Mouse (Mus musculus): Measurements from ENCODE around the gene Gabpb2. TPM values are rescaled to one million over a fixed set of nuclear protein-coding genes. Genes with fewer than 3 reads are reported as not detected.

The Gabpb2 gene
- polyA plus RNA-seq, 1 experiment from 2014 or later, result 7.9 TPM

DNA sequence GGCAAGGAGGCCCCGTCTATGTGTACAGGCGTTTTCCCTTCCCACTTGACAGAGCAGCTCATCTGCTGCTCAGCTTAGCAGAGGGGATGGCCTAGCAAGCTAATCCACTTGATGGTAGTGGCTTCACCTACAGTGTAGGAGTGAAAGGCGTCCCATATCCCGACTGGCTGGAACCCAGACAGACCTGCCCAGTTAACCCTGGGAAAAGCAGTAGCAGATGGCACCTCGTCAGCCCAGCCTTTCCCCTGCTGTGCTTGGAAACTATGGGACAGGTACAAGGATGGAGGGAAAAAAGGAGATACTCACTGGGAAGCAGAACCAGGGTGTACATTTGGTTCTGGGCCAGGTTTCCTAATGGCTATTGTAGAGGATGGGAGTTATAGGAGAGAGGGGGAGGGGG lies 32.6 kb upstream of the Gabpb2 start:
- H3K9me3 ChIP-seq (ENCODE audit: control insufficient read depth, low read length), result no peaks in the 10 kb centered on the region
- H3K4me3 ChIP-seq (ENCODE audit: control insufficient read depth in 1 of 2, insufficient read depth in 1 of 2, low read depth in 1 of 2, low read length in 2 of 2), result no peak overlapping the region
- no peak overlapping the region for H3K9ac ChIP-seq (ENCODE audit: low read length)
- H3K27me3 ChIP-seq (ENCODE audit: control insufficient read depth, insufficient read depth, low read length), result no peaks in the 10 kb centered on the region
- H3K27ac ChIP-seq (replicated peaks in 1 of 2; ENCODE audit: control insufficient read depth in 1 of 2, insufficient read depth in 1 of 2, low read depth in 2 of 2, low read length in 2 of 2), result no peak overlapping the region
- no peak overlapping the region for H3K4me2 ChIP-seq (ENCODE audit: low read length)
- no peak for ATAC-seq (ENCODE audit: insufficient number of reproducible peaks, insufficient read depth, low FRiP score, low read depth)
- H3K36me3 ChIP-seq (ENCODE audit: control insufficient read depth, insufficient read depth, low read length), result peaks cover 37% of the 10 kb centered on the region
- no peaks in the 10 kb centered on the region for H3K4me1 ChIP-seq (ENCODE audit: control insufficient read depth in 2 of 2, insufficient read depth in 2 of 2, low read length in 2 of 2)
- 72% methylated on average over 5 of the region's 5 CpGs for WGBS

DNA sequence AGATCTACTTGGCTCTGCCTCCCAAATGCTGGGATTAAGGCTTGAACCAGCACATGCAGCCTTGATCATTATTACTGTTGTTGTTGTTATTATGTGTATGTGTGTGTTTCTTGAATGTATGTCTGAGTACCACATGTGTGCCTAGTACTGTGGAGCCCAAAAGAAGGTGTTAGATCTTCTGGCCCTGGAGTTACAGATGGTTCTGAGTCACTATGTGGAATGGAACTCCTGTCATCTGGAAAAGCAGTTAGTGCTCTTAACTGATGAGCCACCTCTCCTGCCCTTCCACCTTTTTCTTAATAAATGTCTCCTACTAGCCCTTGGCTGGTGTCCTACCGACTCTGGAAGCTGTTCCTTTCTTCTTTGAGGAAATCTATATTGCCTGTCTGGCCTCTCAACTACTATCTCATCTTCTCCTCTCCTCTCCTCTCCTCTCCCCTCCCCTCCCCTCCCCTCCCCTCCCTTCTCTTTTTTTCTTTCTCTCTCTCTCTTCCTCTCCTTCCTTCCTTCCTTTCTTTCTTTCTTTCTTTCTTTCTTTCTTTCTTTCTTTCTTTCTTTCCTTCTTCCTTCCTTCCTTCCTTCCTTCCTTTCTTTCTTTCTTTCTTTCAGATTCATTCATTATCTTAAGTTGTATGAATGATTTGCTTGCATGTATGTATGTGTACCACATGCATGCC lies 30.1 kb upstream of the Gabpb2 start:
- H3K9me3 ChIP-seq (ENCODE audit: control insufficient read depth, low read length), result no peaks in the 10 kb centered on the region
- no peak for ATAC-seq (ENCODE audit: insufficient number of reproducible peaks, insufficient read depth, low FRiP score, low read depth)
- H3K27ac ChIP-seq (replicated peaks in 1 of 2; ENCODE audit: control insufficient read depth in 1 of 2, insufficient read depth in 1 of 2, low read depth in 2 of 2, low read length in 2 of 2), result no peak overlapping the region
- no peaks in the 10 kb centered on the region for H3K4me1 ChIP-seq (ENCODE audit: control insufficient read depth in 2 of 2, insufficient read depth in 2 of 2, low read length in 2 of 2)
- no peak overlapping the region for H3K9ac ChIP-seq (ENCODE audit: low read length)
- 74% methylated on average over 1 of the region's 1 CpGs for WGBS
- no peak overlapping the region for H3K4me3 ChIP-seq (ENCODE audit: control insufficient read depth in 1 of 2, insufficient read depth in 1 of 2, low read depth in 1 of 2, low read length in 2 of 2)
- peaks cover 14% of the 10 kb centered on the region for H3K36me3 ChIP-seq (ENCODE audit: control insufficient read depth, insufficient read depth, low read length)
- no peak overlapping the region for H3K4me2 ChIP-seq (ENCODE audit: low read length)
- no peaks in the 10 kb centered on the region for H3K27me3 ChIP-seq (ENCODE audit: control insufficient read depth, insufficient read depth, low read length)

DNA sequence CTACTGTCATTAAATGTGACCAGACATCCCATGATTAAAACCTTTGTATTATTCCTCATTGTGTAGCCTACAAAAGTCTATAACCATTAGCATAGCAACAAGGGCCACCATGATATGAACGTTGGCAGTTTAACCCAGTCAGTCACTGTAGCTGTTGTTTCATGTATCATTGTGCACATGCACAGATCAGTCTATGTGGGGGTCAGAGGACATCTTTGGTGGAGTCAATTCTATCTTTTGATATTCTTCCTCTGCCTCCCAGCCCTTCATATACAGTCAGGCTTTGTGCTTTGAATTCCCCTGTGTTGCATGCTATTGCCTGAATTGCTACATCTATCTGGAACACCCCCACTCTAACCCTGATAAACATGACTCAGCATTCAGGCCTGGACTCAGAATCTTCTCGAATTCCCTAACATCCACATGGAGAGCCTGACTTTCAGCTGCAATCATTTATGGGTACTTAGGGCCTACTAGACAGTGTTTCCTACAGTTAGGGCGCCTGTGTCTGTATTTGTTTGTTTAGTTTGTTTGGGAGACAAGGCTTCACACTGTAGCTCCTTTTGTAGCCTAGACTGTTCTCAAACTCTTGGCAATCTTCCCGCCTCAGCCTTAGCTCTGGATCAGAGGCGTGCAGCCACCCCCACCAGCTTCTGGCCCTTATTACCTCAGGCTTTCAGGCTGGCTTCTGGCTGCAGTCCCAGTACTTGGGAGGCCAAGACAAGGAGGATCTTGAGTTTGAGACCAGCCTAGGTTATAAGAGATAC lies 28.9 kb upstream of the Gabpb2 start:
- Histone ChIP-seq H3K27ac (replicated peaks in 1 of 2; ENCODE audit: control insufficient read depth in 1 of 2, insufficient read depth in 1 of 2, low read depth in 2 of 2, low read length in 2 of 2) (no peak overlapping the region), H3K36me3 (ENCODE audit: control insufficient read depth, insufficient read depth, low read length) (peaks cover 5% of the 10 kb centered on the region; the same call in 1 of the 2 replicates), H3K4me2 (ENCODE audit: low read length) (no peak overlapping the region), H3K4me1 (ENCODE audit: control insufficient read depth in 2 of 2, insufficient read depth in 2 of 2, low read length in 2 of 2) (no peaks in the 10 kb centered on the region; a peak in 1 of 4 replicates), H3K9ac (ENCODE audit: low read length) (no peak overlapping the region), H3K4me3 (ENCODE audit: control insufficient read depth in 1 of 2, insufficient read depth in 1 of 2, low read depth in 1 of 2, low read length in 2 of 2) (no peak overlapping the region), H3K27me3 (ENCODE audit: control insufficient read depth, insufficient read depth, low read length) (no peaks in the 10 kb centered on the region), H3K9me3 (ENCODE audit: control insufficient read depth, low read length) (no peaks in the 10 kb centered on the region)
- no peak for ATAC-seq (ENCODE audit: insufficient number of reproducible peaks, insufficient read depth, low FRiP score, low read depth)
- 74% methylated on average over 5 of the region's 5 CpGs for WGBS

DNA sequence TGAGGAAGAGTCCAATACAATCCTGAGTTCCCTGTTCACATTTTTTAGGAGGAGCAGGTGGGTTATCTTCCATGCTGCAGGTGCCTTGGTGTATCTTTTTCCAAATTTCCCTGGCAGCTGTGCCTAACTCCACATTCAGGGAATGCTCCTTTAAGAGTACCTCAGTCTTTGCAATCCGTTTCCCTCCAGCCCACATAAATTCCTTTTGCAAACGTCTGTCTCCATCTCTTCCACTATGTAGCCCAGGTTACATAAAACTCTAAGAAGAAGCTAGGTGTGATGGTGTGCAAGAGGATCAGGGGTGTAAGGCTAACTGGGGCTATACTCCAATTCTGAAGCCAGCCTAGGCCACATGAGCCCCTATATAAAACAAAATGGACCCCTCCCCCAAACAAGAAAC lies 25.4 kb upstream of the Gabpb2 start:
- no peak overlapping the region for H3K4me3 ChIP-seq (ENCODE audit: control insufficient read depth in 1 of 2, insufficient read depth in 1 of 2, low read depth in 1 of 2, low read length in 2 of 2)
- ATAC-seq (ENCODE audit: insufficient number of reproducible peaks, insufficient read depth, low FRiP score, low read depth), result no peak
- peaks cover 4% of the 10 kb centered on the region; the same call in 1 of the 2 replicates for H3K36me3 ChIP-seq (ENCODE audit: control insufficient read depth, insufficient read depth, low read length)

DNA sequence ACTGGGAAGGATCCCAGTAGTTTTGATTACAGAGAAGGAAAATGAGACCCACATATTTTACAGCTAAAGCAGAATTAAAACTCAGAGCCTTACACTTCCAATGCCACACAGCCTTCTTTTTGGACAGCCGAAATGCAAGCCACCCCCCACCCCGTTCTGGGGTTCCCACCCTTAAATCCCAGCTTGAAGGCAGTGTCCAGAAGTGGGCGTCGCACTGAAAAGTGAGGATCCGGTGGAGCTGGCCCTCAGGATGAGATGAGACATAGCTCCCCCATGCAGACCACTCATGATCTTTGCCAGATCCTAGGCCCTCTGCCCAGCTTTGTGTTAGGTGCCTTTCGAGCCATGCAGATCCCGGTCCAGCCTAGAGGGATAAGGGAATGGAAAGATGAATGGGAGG lies 23.8 kb upstream of the Gabpb2 start, which contains the start of gene Gm128:
Gm128 (minus strand) TSS at position 101 of the 400 bp plus-strand sequence.
- WGBS, result 77% methylated on average over 7 of the region's 7 CpGs

More for the DNA sequence above, 25.4 kb upstream of the Gabpb2 start:
- no peak overlapping the region for H3K9ac ChIP-seq (ENCODE audit: low read length)
- no peak overlapping the region for H3K4me2 ChIP-seq (ENCODE audit: low read length)
- no peaks in the 10 kb centered on the region for H3K9me3 ChIP-seq (ENCODE audit: control insufficient read depth, low read length)
- WGBS, result 75% methylated on average over 2 of the region's 2 CpGs
- no peaks in the 10 kb centered on the region for H3K27me3 ChIP-seq (ENCODE audit: control insufficient read depth, insufficient read depth, low read length)
- H3K4me1 ChIP-seq (ENCODE audit: control insufficient read depth in 2 of 2, insufficient read depth in 2 of 2, low read length in 2 of 2), result peaks cover 0 to 6% of the 10 kb centered on the region in 2 experiments; a peak in 1 of 4 replicates
- H3K27ac ChIP-seq (replicated peaks in 1 of 2; ENCODE audit: control insufficient read depth in 1 of 2, insufficient read depth in 1 of 2, low read depth in 2 of 2, low read length in 2 of 2), result no peak overlapping the region

DNA sequence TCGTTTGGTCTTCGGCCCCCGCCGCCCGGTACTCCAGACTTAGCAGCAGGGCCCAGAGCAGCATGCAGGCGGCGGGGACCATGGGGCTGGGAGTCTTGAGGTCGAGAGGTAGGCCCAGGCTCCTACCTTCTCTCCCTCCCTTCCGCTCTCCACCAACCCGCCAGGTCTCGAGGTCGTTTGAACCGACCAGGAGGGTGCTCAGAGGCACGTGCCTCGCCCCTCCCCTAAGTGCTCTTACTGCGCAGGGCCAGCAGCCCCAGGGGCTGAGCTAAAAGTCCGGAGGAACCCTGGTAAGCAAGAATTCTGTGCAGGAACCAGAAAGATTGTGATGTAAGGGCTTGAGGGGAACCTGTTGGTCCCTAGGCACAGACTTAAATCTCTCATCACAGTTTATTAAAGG lies 23.2 kb upstream of the Gabpb2 start:
- Histone ChIP-seq H3K4me1 (ENCODE audit: control insufficient read depth in 2 of 2, insufficient read depth in 2 of 2, low read length in 2 of 2) (peaks cover 6 to 9% of the 10 kb centered on the region in 2 experiments; a peak in 2 of 4 replicates), H3K4me2 (ENCODE audit: low read length) (peak overlapping the region; percentile 34), H3K36me3 (ENCODE audit: control insufficient read depth, insufficient read depth, low read length) (peaks cover 25% of the 10 kb centered on the region), H3K9ac (ENCODE audit: low read length) (peak overlapping the region; percentile 52; the same call in 1 of the 2 replicates), H3K4me3 (ENCODE audit: control insufficient read depth in 1 of 2, insufficient read depth in 1 of 2, low read depth in 1 of 2, low read length in 2 of 2) (peak overlapping the region in 1 of 2 experiments; percentile 2; a peak in 1 of 4 replicates), H3K9me3 (ENCODE audit: control insufficient read depth, low read length) (no peaks in the 10 kb centered on the region), H3K27ac (replicated peaks in 1 of 2; ENCODE audit: control insufficient read depth in 1 of 2, insufficient read depth in 1 of 2, low read depth in 2 of 2, low read length in 2 of 2) (no peak overlapping the region), H3K27me3 (ENCODE audit: control insufficient read depth, insufficient read depth, low read length) (no peaks in the 10 kb centered on the region)
- ATAC-seq (ENCODE audit: insufficient number of reproducible peaks, insufficient read depth, low FRiP score, low read depth), result no peak
- WGBS, result 22% methylated on average over 17 of the region's 17 CpGs

More for the DNA sequence above, 23.8 kb upstream of the Gabpb2 start, which contains the start of gene Gm128:
- Histone ChIP-seq H3K36me3 (ENCODE audit: control insufficient read depth, insufficient read depth, low read length) (peaks cover 19% of the 10 kb centered on the region), H3K27me3 (ENCODE audit: control insufficient read depth, insufficient read depth, low read length) (no peaks in the 10 kb centered on the region), H3K4me2 (ENCODE audit: low read length) (peak within 1 kb of the TSS; percentile 34), H3K9me3 (ENCODE audit: control insufficient read depth, low read length) (no peaks in the 10 kb centered on the region), H3K4me1 (ENCODE audit: control insufficient read depth in 2 of 2, insufficient read depth in 2 of 2, low read length in 2 of 2) (peaks cover 6 to 9% of the 10 kb centered on the region in 2 experiments; a peak in 2 of 4 replicates), H3K4me3 (ENCODE audit: control insufficient read depth in 1 of 2, insufficient read depth in 1 of 2, low read depth in 1 of 2, low read length in 2 of 2) (peak within 1 kb of the TSS in 1 of 2 experiments; percentile 2; a peak in 1 of 4 replicates), H3K9ac (ENCODE audit: low read length) (peak within 1 kb of the TSS; percentile 52; the same call in 1 of the 2 replicates), H3K27ac (replicated peaks in 1 of 2; ENCODE audit: control insufficient read depth in 1 of 2, insufficient read depth in 1 of 2, low read depth in 2 of 2, low read length in 2 of 2) (no peak within 1 kb of the TSS)
- no peak for ATAC-seq (ENCODE audit: insufficient number of reproducible peaks, insufficient read depth, low FRiP score, low read depth)

DNA sequence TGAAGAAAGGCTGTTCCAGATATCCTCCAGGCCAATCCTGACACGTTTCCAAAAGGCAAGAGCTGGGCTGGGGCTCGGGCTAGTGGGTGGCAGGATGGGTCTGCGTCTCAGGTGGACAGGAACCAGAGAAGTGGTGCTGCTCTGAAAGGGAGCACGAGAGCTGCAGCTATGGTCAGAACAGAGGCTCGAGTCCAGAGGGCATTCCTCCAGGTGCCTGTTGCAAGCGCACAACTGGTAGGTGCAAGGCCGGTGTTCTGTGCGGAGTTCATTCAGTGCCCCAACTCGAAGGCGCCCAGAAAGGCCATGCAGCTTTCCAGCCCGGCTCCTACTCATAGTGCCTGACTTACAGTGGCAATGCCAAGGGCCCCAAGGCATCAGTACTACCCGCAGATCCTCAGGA lies 22.3 kb upstream of the Gabpb2 start:
- no peak for ATAC-seq (ENCODE audit: insufficient number of reproducible peaks, insufficient read depth, low FRiP score, low read depth)
- Histone ChIP-seq H3K27me3 (ENCODE audit: control insufficient read depth, insufficient read depth, low read length) (no peaks in the 10 kb centered on the region), H3K9me3 (ENCODE audit: control insufficient read depth, low read length) (no peaks in the 10 kb centered on the region), H3K4me2 (ENCODE audit: low read length) (no peak overlapping the region), H3K4me1 (ENCODE audit: control insufficient read depth in 2 of 2, insufficient read depth in 2 of 2, low read length in 2 of 2) (peaks cover 6 to 9% of the 10 kb centered on the region in 2 experiments; a peak in 2 of 4 replicates), H3K4me3 (ENCODE audit: control insufficient read depth in 1 of 2, insufficient read depth in 1 of 2, low read depth in 1 of 2, low read length in 2 of 2) (no peak overlapping the region), H3K9ac (ENCODE audit: low read length) (no peak overlapping the region), H3K27ac (replicated peaks in 1 of 2; ENCODE audit: control insufficient read depth in 1 of 2, insufficient read depth in 1 of 2, low read depth in 2 of 2, low read length in 2 of 2) (no peak overlapping the region), H3K36me3 (ENCODE audit: control insufficient read depth, insufficient read depth, low read length) (peaks cover 34% of the 10 kb centered on the region)
- 83% methylated on average over 12 of the region's 12 CpGs for WGBS

Measured in heart, embryonic 14.5 days (tissue).